ENCODE assay signal across 14 mouse cellular contexts in the genomic region with DNA sequence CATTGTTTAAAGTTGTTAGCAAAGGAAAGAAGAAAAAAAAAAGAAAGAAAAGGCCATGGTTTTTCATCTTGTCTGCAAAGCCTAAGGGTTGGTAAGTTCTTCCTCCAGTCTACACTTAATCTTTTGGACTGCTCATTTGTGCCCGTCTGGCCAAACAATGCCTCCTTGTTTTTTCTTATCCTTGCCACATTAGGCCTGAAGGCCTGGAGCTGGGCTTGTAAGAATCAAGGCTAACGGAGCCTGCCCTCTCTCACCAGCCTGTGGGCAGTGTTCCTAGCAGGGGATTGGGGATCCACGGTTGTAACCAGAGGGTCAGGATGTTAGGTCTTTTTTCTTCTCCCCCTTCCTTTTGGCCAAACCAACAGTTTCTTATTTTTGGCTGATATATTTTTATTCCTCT. TPM values are rescaled to one million over a fixed set of nuclear protein-coding genes. Genes with fewer than 3 reads are reported as not detected.
DNase-seq lines count a peak whose midpoint lies in the region; ATAC-seq lines count a peak whose summit lies in the region.
"Had no signal": no experiment of that assay in that cellular context is flagged by ENCODE, and none has a peak within 500 bp of the region (broad histone marks: within the 10 kb centered on the region; RNA-seq: fewer than 3 reads in every experiment).

No protein-coding gene starts in this region.

- peaks cover 37% of the 10 kb centered on the region for H3K36me3 ChIP-seq in kidney, embryonic 14.5 days (ENCODE audit: control insufficient read depth, insufficient read depth, low read length)
- peaks cover 18% of the 10 kb centered on the region for H3K36me3 ChIP-seq in forebrain, embryonic 15.5 days
- H3K36me3 ChIP-seq in midbrain, embryonic 12.5 days: peaks cover 40% of the 10 kb centered on the region

- H3K4me2 ChIP-seq in kidney, embryonic 14.5 days (replicated peaks; ENCODE audit: low read depth, low read length): no peak overlapping the region; the same call in 1 of the 2 replicates
- H3K4me2 ChIP-seq in forebrain, embryonic 15.5 days (replicated peaks): no peak overlapping the region
- H3K4me2 ChIP-seq in midbrain, embryonic 12.5 days (replicated peaks): 0 out of 2 replicates have a peak overlapping the region, but pooled peaks have one; percentile 46
- H3K4me2 ChIP-seq: embryonic facial prominence, embryonic 15.5 days had no signal

- no peak overlapping the region for H3K9ac ChIP-seq in kidney, embryonic 14.5 days (ENCODE audit: low read depth, low read length)
- H3K9ac ChIP-seq in forebrain, embryonic 15.5 days (replicated peaks): no peak overlapping the region
- H3K9ac ChIP-seq in midbrain, embryonic 12.5 days (replicated peaks): no peak overlapping the region
- H3K9ac ChIP-seq: embryonic facial prominence, embryonic 15.5 days had no signal

- peaks cover 87% of the 10 kb centered on the region for H3K4me1 ChIP-seq in kidney, embryonic 14.5 days (ENCODE audit: control insufficient read depth, insufficient read depth, low read length)
- H3K4me1 ChIP-seq in brown adipose tissue, adult 24 weeks (ENCODE audit: control insufficient read depth, insufficient read depth, insufficient read length, low read length): peaks cover 87% of the 10 kb centered on the region
- H3K4me1 ChIP-seq in forebrain, embryonic 15.5 days: peaks cover 75% of the 10 kb centered on the region
- peaks cover 87% of the 10 kb centered on the region for H3K4me1 ChIP-seq in midbrain, embryonic 12.5 days

- intact Hi-C loops in heart, postnatal 36 days (cut with DNase I): no loop called here

- H3K4me3 ChIP-seq in kidney, embryonic 14.5 days (ENCODE audit: low read length): no peak overlapping the region
- H3K4me3 ChIP-seq in brown adipose tissue, adult 24 weeks (ENCODE audit: insufficient read depth, low read depth, low read length): no peak overlapping the region
- no peak overlapping the region for H3K4me3 ChIP-seq in forebrain, embryonic 15.5 days
- no peak overlapping the region for H3K4me3 ChIP-seq in midbrain, embryonic 12.5 days
- H3K4me3 ChIP-seq: embryonic facial prominence, embryonic 15.5 days had no signal

- no peaks in the 10 kb centered on the region for H3K9me3 ChIP-seq in kidney, embryonic 14.5 days (ENCODE audit: control insufficient read depth, low read length)
- no peaks in the 10 kb centered on the region for H3K9me3 ChIP-seq in forebrain, embryonic 15.5 days
- no peaks in the 10 kb centered on the region for H3K9me3 ChIP-seq in midbrain, embryonic 12.5 days
- H3K9me3 ChIP-seq: embryonic facial prominence, embryonic 15.5 days; limb, embryonic 10.5 days had no signal

- no peak for DNase-seq in kidney, postnatal 25 days
- DNase-seq in heart, postnatal 36 days: no peak
- no peak for DNase-seq in thymus, postnatal 10 days (ENCODE audit: low spot score in 2 of 2)
- no peak for DNase-seq in thymus, adult 18-20 months
- DNase-seq: cerebellum, adult 11 months had no signal

- no peaks in the 10 kb centered on the region for H3K27me3 ChIP-seq in kidney, embryonic 14.5 days (ENCODE audit: control insufficient read depth, insufficient read depth, low read length)
- H3K27me3 ChIP-seq in forebrain, embryonic 15.5 days: no peaks in the 10 kb centered on the region
- no peaks in the 10 kb centered on the region for H3K27me3 ChIP-seq in midbrain, embryonic 12.5 days
- H3K27me3 ChIP-seq: embryonic facial prominence, embryonic 15.5 days had no signal

- no peak for ATAC-seq in kidney, embryonic 14.5 days (ENCODE audit: low FRiP score, low TSS enrichment)
- ATAC-seq in forebrain, embryonic 15.5 days (replicated peaks): no peak
- ATAC-seq in midbrain, embryonic 12.5 days (ENCODE audit: low FRiP score, low read depth): no peak

- WGBS in kidney, embryonic 14.5 days: 55% methylated on average over 3 of the region's 3 CpGs
- WGBS in forebrain, embryonic 15.5 days: 8% methylated on average over 3 of the region's 3 CpGs
- 9% methylated on average over 3 of the region's 3 CpGs for WGBS in midbrain, embryonic 12.5 days

- peak overlapping the region; percentile 4; the same call in 1 of the 2 replicates for H3K27ac ChIP-seq in kidney, embryonic 14.5 days (ENCODE audit: low read depth, low read length)
- peak overlapping the region; percentile 39; the same call in 1 of the 2 replicates for H3K27ac ChIP-seq in brown adipose tissue, adult 24 weeks (replicated peaks; ENCODE audit: low read depth, low read length)
- H3K27ac ChIP-seq in forebrain, embryonic 15.5 days (replicated peaks): peak overlapping the region; percentile 88
- peak overlapping the region; percentile 94; the same call in 1 of the 2 replicates for H3K27ac ChIP-seq in midbrain, embryonic 12.5 days (replicated peaks)
- H3K27ac ChIP-seq: embryonic facial prominence, embryonic 15.5 days; macrophage had no signal

RNA-seq across cellular contexts. Expression of gene Lasp1, which starts 12.2 kb away (rescaled TPM):
- polyA plus RNA-seq in kidney, embryonic 14.5 days (2014; fragmentation: Nextera tagmentation; extraction: Ambion mirVana): 46.9 and 57.2 TPM in 2 replicates
- 56.3 and 58.1 TPM in 2 replicates for polyA plus RNA-seq in brown adipose tissue, adult 24 weeks (2012; ENCODE audit: insufficient read depth, insufficient read length, missing spikeins)
- 129 and 132 TPM in 2 replicates for polyA plus RNA-seq in forebrain, embryonic 15.5 days (2015; fragmentation: Nextera tagmentation; extraction: Ambion mirVana)
- 102 and 106 TPM in 2 replicates for polyA plus RNA-seq in midbrain, embryonic 12.5 days (2016; fragmentation: Nextera tagmentation; extraction: Ambion mirVana)
- total RNA-seq in heart, postnatal 36 days (2021): 10 to 100 TPM; 37.7 to 40.7 TPM

RNA-seq across cellular contexts. Expression of gene Rpl23, which starts 28.7 kb away (rescaled TPM):
- polyA plus RNA-seq in kidney, embryonic 14.5 days (2014; fragmentation: Nextera tagmentation; extraction: Ambion mirVana): 695 and 947 TPM in 2 replicates
- polyA plus RNA-seq in brown adipose tissue, adult 24 weeks (2012; ENCODE audit: insufficient read depth, insufficient read length, missing spikeins): 268 and 348 TPM in 2 replicates
- polyA plus RNA-seq in forebrain, embryonic 15.5 days (2015; fragmentation: Nextera tagmentation; extraction: Ambion mirVana): 327 and 370 TPM in 2 replicates
- polyA plus RNA-seq in midbrain, embryonic 12.5 days (2016; fragmentation: Nextera tagmentation; extraction: Ambion mirVana): 370 and 378 TPM in 2 replicates
- total RNA-seq in heart, postnatal 36 days (2021): 100 to 1,000 TPM; 522 TPM

RNA-seq across cellular contexts. Expression of gene B230217C12Rik, which starts 29.6 kb away (rescaled TPM):
- 8.6 and 11.3 TPM in 2 replicates for polyA plus RNA-seq in kidney, embryonic 14.5 days (2014; fragmentation: Nextera tagmentation; extraction: Ambion mirVana)
- polyA plus RNA-seq in brown adipose tissue, adult 24 weeks (2012; ENCODE audit: insufficient read depth, insufficient read length, missing spikeins): 0.59 and 2.0 TPM in 2 replicates
- 17.8 and 21.0 TPM in 2 replicates for polyA plus RNA-seq in forebrain, embryonic 15.5 days (2015; fragmentation: Nextera tagmentation; extraction: Ambion mirVana)
- polyA plus RNA-seq in midbrain, embryonic 12.5 days (2016; fragmentation: Nextera tagmentation; extraction: Ambion mirVana): 14.2 and 15.8 TPM in 2 replicates
- total RNA-seq in heart, postnatal 36 days (2021): 1 to 10 TPM in 1 of 2 experiments, under 1 TPM in 1; 1.00 to 1.4 TPM

RNA-seq across cellular contexts. Expression of gene 1700001P01Rik, which starts 35.3 kb away (rescaled TPM):
- 0.56 TPM in 1 of 2 replicates, not detected in the other for polyA plus RNA-seq in kidney, embryonic 14.5 days (2014; fragmentation: Nextera tagmentation; extraction: Ambion mirVana)
- not detected in 2 replicates for polyA plus RNA-seq in brown adipose tissue, adult 24 weeks (2012; ENCODE audit: insufficient read depth, insufficient read length, missing spikeins)
- polyA plus RNA-seq in forebrain, embryonic 15.5 days (2015; fragmentation: Nextera tagmentation; extraction: Ambion mirVana): 0.39 and 0.75 TPM in 2 replicates
- 0.31 and 1.3 TPM in 2 replicates for polyA plus RNA-seq in midbrain, embryonic 12.5 days (2016; fragmentation: Nextera tagmentation; extraction: Ambion mirVana)
- not detected for total RNA-seq in heart, postnatal 36 days (2021)
- total RNA-seq: gastrocnemius, postnatal 4 days had no signal
- polyA plus RNA-seq: macrophage; spleen, adult 2 months had no signal

RNA-seq across cellular contexts. Expression of gene Cwc25, which starts 44.6 kb away (rescaled TPM):
- polyA plus RNA-seq in kidney, embryonic 14.5 days (2014; fragmentation: Nextera tagmentation; extraction: Ambion mirVana): 12.6 and 13.7 TPM in 2 replicates
- 5.8 and 7.1 TPM in 2 replicates for polyA plus RNA-seq in brown adipose tissue, adult 24 weeks (2012; ENCODE audit: insufficient read depth, insufficient read length, missing spikeins)
- 18.0 and 18.6 TPM in 2 replicates for polyA plus RNA-seq in forebrain, embryonic 15.5 days (2015; fragmentation: Nextera tagmentation; extraction: Ambion mirVana)
- polyA plus RNA-seq in midbrain, embryonic 12.5 days (2016; fragmentation: Nextera tagmentation; extraction: Ambion mirVana): 22.3 and 24.4 TPM in 2 replicates
- 1 to 10 TPM; 7.5 to 7.9 TPM for total RNA-seq in heart, postnatal 36 days (2021)

Comparison
In these comparisons a context has a peak if more than half of its experiments do, and no peak if none do; other contexts are left out.
1. H3K27ac ChIP-seq: peak in every context shown above with its lines; median percentile 94 in midbrain, embryonic 12.5 days; 88 in forebrain, embryonic 15.5 days; 39 in brown adipose tissue, adult 24 weeks; 4 in kidney, embryonic 14.5 days.